Mouse (Mus musculus) ovary, adult 18-20 months (tissue): ENCODE measurements around the gene Psma4.
"Not testable (repeated sequence)": the region's sequence is repeated elsewhere in the genome, so short reads cannot be mapped to it uniquely, and the experiment has no call there.

Experiments
- DNase-seq: peaks from one replicate; pipeline ENCODE4 v3.0.0; 2022; ENCODE audit warnings: low spot score, mixed read lengths

Psma4 gene

DNA sequence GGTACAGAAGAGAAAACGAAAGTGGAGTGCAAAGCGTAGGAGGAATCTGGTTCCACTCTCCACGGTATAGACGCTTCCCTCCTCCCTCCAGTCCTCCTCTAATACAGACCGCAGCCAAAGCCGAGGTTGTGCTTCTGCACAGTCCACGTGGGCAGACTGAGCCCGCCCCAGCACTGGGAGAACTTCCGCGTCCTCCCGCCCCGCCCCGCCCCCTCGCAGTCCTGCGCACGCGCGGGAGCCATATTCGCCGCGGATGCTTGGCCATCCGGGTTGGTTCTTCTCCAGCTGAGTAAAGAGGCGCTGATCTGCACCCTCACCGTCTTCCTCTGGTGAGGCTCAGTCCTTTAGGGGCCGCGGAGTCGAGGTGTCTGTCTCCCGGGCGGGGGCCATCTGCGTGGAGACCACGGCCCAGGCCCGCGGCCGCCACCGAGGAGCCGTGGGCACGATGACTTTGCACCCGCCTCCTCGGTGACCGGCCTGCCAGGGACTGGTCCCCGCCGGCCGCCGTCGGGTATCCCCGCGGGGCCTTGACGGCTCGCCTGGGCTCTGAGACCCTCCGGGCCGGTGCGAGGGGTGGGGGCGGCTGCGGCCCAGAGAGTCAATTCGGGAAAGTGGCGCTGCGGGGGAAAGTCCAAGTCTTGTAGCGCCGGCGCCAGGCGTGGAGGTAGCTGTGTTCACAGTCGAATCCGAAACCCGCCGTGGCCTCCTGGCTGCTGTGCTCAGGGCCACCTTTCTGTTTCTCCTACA is at the start of gene Psma4, which contains the start of gene AY074887:
Psma4 (plus strand) TSS at position 216 of the 747 bp plus-strand sequence.
AY074887 (minus strand) TSS at position 424 of the 747 bp plus-strand sequence.
- DNase-seq: peak; percentile 86

DNA sequence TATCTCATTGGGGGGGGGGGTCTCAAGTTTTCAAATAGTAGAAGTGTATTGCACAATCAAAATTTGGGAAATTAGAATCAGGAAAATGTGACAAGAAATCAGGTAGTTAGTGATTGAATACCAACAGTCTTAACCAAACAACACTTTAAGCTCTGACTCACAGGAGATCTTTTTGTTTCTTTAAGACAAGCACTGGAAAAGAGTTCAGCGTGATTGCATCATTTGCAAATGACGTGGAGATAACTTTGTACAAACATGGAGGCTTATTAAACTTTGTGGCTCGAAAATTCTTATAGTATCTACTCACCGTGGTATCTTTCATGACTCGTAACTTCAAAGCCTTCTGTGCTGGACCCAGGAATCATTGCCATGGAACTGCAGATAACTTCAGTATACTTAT is 41.1 kb upstream of the Psma4 start:
- no peak for DNase-seq

- no peak for DNase-seq
These were observed 35.0 kb upstream of the Psma4 start for GRCm38 (mm10) chr9:54915576-54915975.

DNA sequence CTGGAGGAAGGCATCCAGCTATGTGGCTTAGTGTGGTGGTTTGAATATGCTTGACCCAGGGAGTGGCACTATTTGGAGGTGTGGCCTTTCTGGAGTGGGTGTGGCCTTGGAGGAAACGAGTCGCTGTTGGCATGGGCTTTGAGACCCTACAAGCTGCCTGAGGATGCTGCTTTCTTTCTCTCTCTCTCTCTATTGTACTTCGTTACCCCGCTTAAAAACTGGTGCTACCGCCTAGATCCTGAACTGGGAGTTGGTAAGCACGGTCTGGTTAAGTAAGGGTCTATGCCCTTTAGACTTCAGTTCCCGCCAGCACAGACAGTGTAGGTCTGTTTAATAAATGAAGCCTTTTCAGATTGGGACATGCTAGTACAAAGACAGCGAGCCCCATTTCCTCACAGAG is 34.2 kb upstream of the Psma4 start:
- DNase-seq: no peak

- peak; percentile 79 for DNase-seq
These were observed 33.4 kb upstream of the Psma4 start, which contains the start of gene Hykk for GRCm38 (mm10) chr9:54917010-54917677. Gene Hykk, plus strand, starts transcription at chr9:54917283.

DNA sequence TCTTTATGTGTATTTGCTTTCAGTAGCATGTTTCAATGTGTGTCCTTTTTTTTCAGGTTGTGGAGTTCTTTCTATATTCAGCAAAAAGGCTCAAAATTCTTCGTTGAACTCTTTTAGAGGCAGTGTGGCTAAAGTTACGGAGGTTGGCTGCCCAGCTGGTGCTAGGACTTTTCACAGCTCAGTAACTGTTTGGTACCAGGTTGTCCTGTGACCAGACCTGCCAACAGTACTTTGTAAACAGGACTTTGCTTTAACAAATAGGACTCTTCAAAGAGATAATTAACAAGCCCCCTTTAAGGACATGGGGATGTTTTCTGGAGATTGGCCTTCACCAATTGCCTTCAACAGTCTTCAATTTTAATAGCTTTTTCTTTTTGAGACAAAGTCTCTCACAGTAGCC is 32.4 kb upstream of the Psma4 start:
- no peak for DNase-seq

- no peak for DNase-seq
These were observed 31.8 kb upstream of the Psma4 start for GRCm38 (mm10) chr9:54918781-54919180.

GRCm38 (mm10) chr9:54919946-54920345 is 30.6 kb upstream of the Psma4 start:
- no peak for DNase-seq

GRCm38 (mm10) chr9:54930741-54931140 is 19.8 kb upstream of the Psma4 start:
- DNase-seq: no peak

DNA sequence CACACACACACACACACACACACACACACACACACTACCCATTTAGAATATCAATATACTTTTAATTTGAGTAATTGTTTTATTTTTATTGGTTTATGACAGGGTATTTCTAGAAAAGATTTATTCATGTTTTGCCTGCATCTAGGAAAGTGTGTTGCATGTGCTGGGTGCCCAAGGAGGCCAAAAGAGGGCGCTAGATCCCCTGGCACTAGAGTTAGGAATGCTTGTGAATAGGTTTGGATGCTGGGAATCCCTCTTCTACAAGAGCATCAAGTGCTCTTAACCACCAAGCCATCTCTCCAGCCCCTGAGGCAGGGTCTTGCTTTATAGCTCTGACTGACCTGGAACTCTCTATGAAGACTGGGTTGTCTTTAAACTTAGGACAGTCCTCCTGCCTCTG is 18.8 kb upstream of the Psma4 start:
- DNase-seq: no peak

GRCm38 (mm10) chr9:54932379-54932778 is 18.2 kb upstream of the Psma4 start:
- DNase-seq: no peak

GRCm38 (mm10) chr9:54942071-54942470 is 8.5 kb upstream of the Psma4 start:
- DNase-seq: no peak

- no peak for DNase-seq
These were observed 6.1 kb upstream of the Psma4 start for GRCm38 (mm10) chr9:54944467-54944866.

DNA sequence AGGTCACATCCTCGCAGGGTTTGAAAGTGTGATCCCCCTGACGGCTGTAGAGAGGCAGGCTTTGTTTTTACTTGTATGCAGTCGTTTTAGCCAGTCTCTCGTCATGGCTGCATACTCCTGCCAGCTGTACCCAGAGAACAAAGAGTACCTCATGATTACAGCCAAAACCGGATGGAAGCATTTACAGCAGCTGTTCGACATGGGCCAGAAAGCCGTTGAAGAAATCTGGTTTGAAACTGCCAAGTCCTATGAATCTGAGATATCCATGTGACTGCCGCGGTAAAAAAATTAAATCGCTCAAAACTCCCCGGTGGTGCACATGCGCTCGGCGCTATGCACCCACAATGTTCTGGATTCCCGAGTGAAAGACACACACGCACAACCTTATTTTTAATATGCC is 4.3 kb upstream of the Psma4 start:
- DNase-seq: no peak

DNA sequence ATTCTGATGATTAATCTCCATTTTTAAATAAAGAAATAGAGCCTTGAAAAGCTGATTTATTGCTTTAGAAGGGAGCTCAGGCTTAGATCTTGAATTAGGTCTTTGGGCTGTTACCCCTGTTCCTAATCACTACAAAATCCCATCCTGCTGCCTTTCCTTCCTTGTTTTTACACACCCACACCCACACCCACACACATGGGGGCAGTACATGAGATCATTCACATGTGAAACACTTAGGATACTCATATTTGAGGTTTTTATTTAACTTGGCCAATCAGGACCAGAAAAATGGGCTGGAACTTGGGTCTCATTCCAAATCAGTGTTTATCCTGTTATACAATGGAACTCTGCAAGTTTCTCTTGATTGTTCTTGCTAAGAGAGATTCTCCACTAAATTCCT is 1.1 kb upstream of the Psma4 start:
- DNase-seq: no peak

GRCm38 (mm10) chr9:54950162-54950561 is 428 bp upstream of the Psma4 start:
- DNase-seq: not testable (repeated sequence)

- DNase-seq: no peak
These were observed 10.5 kb downstream of the Psma4 start for GRCm38 (mm10) chr9:54961059-54961458.

- DNase-seq: no peak
These were observed 13.1 kb downstream of the Psma4 start for GRCm38 (mm10) chr9:54963669-54964068.

GRCm38 (mm10) chr9:54969972-54970637 is 19.5 kb downstream of the Psma4 start:
- no peak for DNase-seq

- DNase-seq: no peak
These were observed 30.1 kb downstream of the Psma4 start, which contains the start of gene Chrna5 for GRCm38 (mm10) chr9:54980674-54981073. Gene Chrna5, plus strand, starts transcription at chr9:54980880.

- DNase-seq: no peak
These were observed 31.0 kb downstream of the Psma4 start for GRCm38 (mm10) chr9:54981291-54982191.

- no peak for DNase-seq
These were observed 31.8 kb downstream of the Psma4 start for GRCm38 (mm10) chr9:54982401-54982800.
